Mouse (Mus musculus): Measurements from ENCODE around the gene Pramel4. TPM values are rescaled to one million over a fixed set of nuclear protein-coding genes. Genes with fewer than 3 reads are reported as not detected.

Gene Pramel4
- polyA plus RNA-seq (2014; fragmentation: Illumina TruSeq; extraction: RNeasy Lipid Tissue Mini Kit (QIAGEN cat#74804); ENCODE audit: low read depth, low replicate concordance), result not detected

GRCm38 (mm10) chr4:144058826-144059225, at the start of gene Pramel4:
Gene Pramel4, plus strand, starts transcription at chr4:144059126.

GRCm38 (mm10) chr4:144106174-144106573, 47.2 kb downstream of the Pramel4 start, which contains the start of gene Gm13102:
Gene Gm13102, plus strand, starts transcription at chr4:144106474.

Other genes with a start within 250 kb of the Pramel4 start
- gene Gm13084, start 243.0 kb upstream of the Pramel4 start, polyA plus RNA-seq (2014; fragmentation: Illumina TruSeq; extraction: RNeasy Lipid Tissue Mini Kit (QIAGEN cat#74804); ENCODE audit: low read depth, low replicate concordance), result not detected
- not detected for gene Gm13103, start 212.6 kb upstream of the Pramel4 start, polyA plus RNA-seq (2014; fragmentation: Illumina TruSeq; extraction: RNeasy Lipid Tissue Mini Kit (QIAGEN cat#74804); ENCODE audit: low read depth, low replicate concordance)
- not detected for gene Pramef6, start 158.7 kb upstream of the Pramel4 start, polyA plus RNA-seq (2014; fragmentation: Illumina TruSeq; extraction: RNeasy Lipid Tissue Mini Kit (QIAGEN cat#74804); ENCODE audit: low read depth, low replicate concordance)
- gene Pramef25, start 108.1 kb upstream of the Pramel4 start, polyA plus RNA-seq (2014; fragmentation: Illumina TruSeq; extraction: RNeasy Lipid Tissue Mini Kit (QIAGEN cat#74804); ENCODE audit: low read depth, low replicate concordance), result not detected
- not detected for gene Gm13101, start 92.2 kb upstream of the Pramel4 start, polyA plus RNA-seq (2014; fragmentation: Illumina TruSeq; extraction: RNeasy Lipid Tissue Mini Kit (QIAGEN cat#74804); ENCODE audit: low read depth, low replicate concordance)
- gene Pramef17, start 64.8 kb upstream of the Pramel4 start, polyA plus RNA-seq (2014; fragmentation: Illumina TruSeq; extraction: RNeasy Lipid Tissue Mini Kit (QIAGEN cat#74804); ENCODE audit: low read depth, low replicate concordance), result not detected
- gene Gm13102, start 47.3 kb downstream of the Pramel4 start, polyA plus RNA-seq (2014; fragmentation: Illumina TruSeq; extraction: RNeasy Lipid Tissue Mini Kit (QIAGEN cat#74804); ENCODE audit: low read depth, low replicate concordance), result not detected
- not detected for gene Oog3, start 103.5 kb downstream of the Pramel4 start, polyA plus RNA-seq (2014; fragmentation: Illumina TruSeq; extraction: RNeasy Lipid Tissue Mini Kit (QIAGEN cat#74804); ENCODE audit: low read depth, low replicate concordance)
- not detected for gene Oog2, start 131.6 kb downstream of the Pramel4 start, polyA plus RNA-seq (2014; fragmentation: Illumina TruSeq; extraction: RNeasy Lipid Tissue Mini Kit (QIAGEN cat#74804); ENCODE audit: low read depth, low replicate concordance)
- gene C87977, start 154.2 kb downstream of the Pramel4 start, polyA plus RNA-seq (2014; fragmentation: Illumina TruSeq; extraction: RNeasy Lipid Tissue Mini Kit (QIAGEN cat#74804); ENCODE audit: low read depth, low replicate concordance), result not detected
- not detected for gene Pramel5, start 221.4 kb downstream of the Pramel4 start, polyA plus RNA-seq (2014; fragmentation: Illumina TruSeq; extraction: RNeasy Lipid Tissue Mini Kit (QIAGEN cat#74804); ENCODE audit: low read depth, low replicate concordance)